ENCODE assay signal across 11 mouse cellular contexts in genomic region chr19:29045369-29045768, GRCm38 (mm10). TPM values are rescaled to one million over a fixed set of nuclear protein-coding genes. Genes with fewer than 3 reads are reported as not detected.
DNase-seq lines count a peak whose midpoint lies in the region; ATAC-seq lines count a peak whose summit lies in the region.
"Had no signal": no experiment of that assay in that cellular context is flagged by ENCODE, and none has a peak within 500 bp of the region (broad histone marks: within the 10 kb centered on the region; RNA-seq: fewer than 3 reads in every experiment).

No protein-coding gene starts in this region.

- ATAC-seq in kidney, embryonic 14.5 days (ENCODE audit: low FRiP score, low TSS enrichment): no peak
- no peak for ATAC-seq in kidney, embryonic 15.5 days (replicated peaks; ENCODE audit: low FRiP score)
- no peak for ATAC-seq in embryonic facial prominence, embryonic 15.5 days (ENCODE audit: insufficient number of reproducible peaks, low FRiP score, low TSS enrichment, low read depth)
- ATAC-seq in intestine, embryonic 15.5 days: no peak
- no peak for ATAC-seq in midbrain, embryonic 13.5 days

- H3K4me1 ChIP-seq in kidney, embryonic 14.5 days (ENCODE audit: control insufficient read depth, insufficient read depth, low read length): no peaks in the 10 kb centered on the region
- H3K4me1 ChIP-seq in kidney, embryonic 15.5 days: peaks cover 21% of the 10 kb centered on the region
- peaks cover 24% of the 10 kb centered on the region for H3K4me1 ChIP-seq in embryonic facial prominence, embryonic 15.5 days
- peaks cover 11% of the 10 kb centered on the region; the same call in 1 of the 2 replicates for H3K4me1 ChIP-seq in intestine, embryonic 15.5 days (replicated peaks)
- peaks cover 26% of the 10 kb centered on the region for H3K4me1 ChIP-seq in midbrain, embryonic 13.5 days (replicated peaks)

- H3K4me2 ChIP-seq in kidney, embryonic 14.5 days (replicated peaks; ENCODE audit: low read depth, low read length): peak overlapping the region; percentile 73; the same call in 1 of the 2 replicates
- no peak overlapping the region; the same call in 1 of the 2 replicates for H3K4me2 ChIP-seq in kidney, embryonic 15.5 days
- H3K4me2 ChIP-seq in embryonic facial prominence, embryonic 15.5 days (replicated peaks): peak overlapping the region; percentile 73
- H3K4me2 ChIP-seq in intestine, embryonic 15.5 days (replicated peaks): peak overlapping the region; percentile 82
- 0 out of 2 replicates have a peak overlapping the region, but pooled peaks have one; percentile 59 for H3K4me2 ChIP-seq in midbrain, embryonic 13.5 days (replicated peaks)

- H3K9me3 ChIP-seq in kidney, embryonic 14.5 days (ENCODE audit: control insufficient read depth, low read length): no peaks in the 10 kb centered on the region
- H3K9me3 ChIP-seq in kidney, embryonic 15.5 days (replicated peaks): no peaks in the 10 kb centered on the region
- no peaks in the 10 kb centered on the region for H3K9me3 ChIP-seq in embryonic facial prominence, embryonic 15.5 days (replicated peaks)
- H3K9me3 ChIP-seq in intestine, embryonic 15.5 days: no peaks in the 10 kb centered on the region
- no peaks in the 10 kb centered on the region for H3K9me3 ChIP-seq in midbrain, embryonic 13.5 days
- H3K9me3 ChIP-seq: heart, embryonic 10.5 days; lung, embryonic 15.5 days had no signal

- H3K4me3 ChIP-seq in kidney, embryonic 14.5 days (ENCODE audit: low read length): no peak overlapping the region
- H3K4me3 ChIP-seq in kidney, embryonic 15.5 days (replicated peaks): no peak overlapping the region
- H3K4me3 ChIP-seq in embryonic facial prominence, embryonic 15.5 days (replicated peaks): no peak overlapping the region; the same call in 1 of the 2 replicates
- no peak overlapping the region for H3K4me3 ChIP-seq in intestine, embryonic 15.5 days (replicated peaks)
- 0 out of 2 replicates have a peak overlapping the region, but pooled peaks have one; percentile 58 for H3K4me3 ChIP-seq in midbrain, embryonic 13.5 days (replicated peaks)

- DNase-seq in left cerebral cortex, postnatal 36 days (ENCODE audit: low spot score in 2 of 2): no peak
- no peak for DNase-seq in cerebellum, postnatal 36 days
- DNase-seq: cerebellum, adult 11 months; right cerebral cortex, adult 18-20 months had no signal

- no peaks in the 10 kb centered on the region for H3K36me3 ChIP-seq in kidney, embryonic 14.5 days (ENCODE audit: control insufficient read depth, insufficient read depth, low read length)
- H3K36me3 ChIP-seq in kidney, embryonic 15.5 days: 0 out of 2 replicates have a peak, but pooled peaks cover 3% of the 10 kb centered on the region
- H3K36me3 ChIP-seq in embryonic facial prominence, embryonic 15.5 days: no peaks in the 10 kb centered on the region
- H3K36me3 ChIP-seq in intestine, embryonic 15.5 days: no peaks in the 10 kb centered on the region
- no peaks in the 10 kb centered on the region for H3K36me3 ChIP-seq in midbrain, embryonic 13.5 days
- H3K36me3 ChIP-seq: heart, embryonic 10.5 days; lung, embryonic 15.5 days had no signal

- H3K9ac ChIP-seq in kidney, embryonic 14.5 days (ENCODE audit: low read depth, low read length): no peak overlapping the region
- no peak overlapping the region for H3K9ac ChIP-seq in kidney, embryonic 15.5 days
- H3K9ac ChIP-seq in embryonic facial prominence, embryonic 15.5 days: no peak overlapping the region
- H3K9ac ChIP-seq in intestine, embryonic 15.5 days: no peak overlapping the region
- H3K9ac ChIP-seq in midbrain, embryonic 13.5 days (replicated peaks): no peak overlapping the region
- H3K9ac ChIP-seq: lung, embryonic 15.5 days had no signal

- intact Hi-C loops in left cerebral cortex, postnatal 36 days (cut with DNase I): no loop called here

- 37% methylated on average over 4 of the region's 4 CpGs for WGBS in kidney, embryonic 14.5 days
- 41% methylated on average over 4 of the region's 4 CpGs for WGBS in kidney, embryonic 15.5 days
- 51% methylated on average over 4 of the region's 4 CpGs for WGBS in embryonic facial prominence, embryonic 15.5 days
- WGBS in intestine, embryonic 15.5 days: 46% methylated on average over 4 of the region's 4 CpGs
- 29% methylated on average over 4 of the region's 4 CpGs for WGBS in midbrain, embryonic 13.5 days

- no peaks in the 10 kb centered on the region for H3K27me3 ChIP-seq in kidney, embryonic 14.5 days (ENCODE audit: control insufficient read depth, insufficient read depth, low read length)
- H3K27me3 ChIP-seq in kidney, embryonic 15.5 days: no peaks in the 10 kb centered on the region
- H3K27me3 ChIP-seq in embryonic facial prominence, embryonic 15.5 days: no peaks in the 10 kb centered on the region
- no peaks in the 10 kb centered on the region for H3K27me3 ChIP-seq in intestine, embryonic 15.5 days (replicated peaks)
- H3K27me3 ChIP-seq in midbrain, embryonic 13.5 days: peaks cover 7% of the 10 kb centered on the region; the same call in 1 of the 2 replicates
- H3K27me3 ChIP-seq: lung, embryonic 15.5 days had no signal

- no peak overlapping the region for H3K27ac ChIP-seq in kidney, embryonic 14.5 days (ENCODE audit: low read depth, low read length)
- no peak overlapping the region for H3K27ac ChIP-seq in kidney, embryonic 15.5 days
- no peak overlapping the region for H3K27ac ChIP-seq in embryonic facial prominence, embryonic 15.5 days (replicated peaks)
- H3K27ac ChIP-seq in intestine, embryonic 15.5 days: no peak overlapping the region
- no peak overlapping the region for H3K27ac ChIP-seq in midbrain, embryonic 13.5 days
- H3K27ac ChIP-seq: heart, embryonic 10.5 days; lung, embryonic 15.5 days had no signal

RNA-seq across cellular contexts. Expression of gene Ak3, which starts 2.4 kb away (rescaled TPM):
- 51.1 and 97.7 TPM in 2 replicates for polyA plus RNA-seq in kidney, embryonic 14.5 days (2014; fragmentation: Nextera tagmentation; extraction: Ambion mirVana)
- 89.0 and 89.6 TPM in 2 replicates for polyA plus RNA-seq in kidney, embryonic 15.5 days (2015; fragmentation: Nextera tagmentation; extraction: Ambion mirVana)
- polyA plus RNA-seq in embryonic facial prominence, embryonic 15.5 days (2015; fragmentation: Nextera tagmentation; extraction: Ambion mirVana): 85.3 and 88.0 TPM in 2 replicates
- polyA plus RNA-seq in intestine, embryonic 15.5 days (2015; fragmentation: Nextera tagmentation; extraction: Ambion mirVana): 98.6 and 101 TPM in 2 replicates
- polyA plus RNA-seq in midbrain, embryonic 13.5 days (2015; fragmentation: Nextera tagmentation; extraction: Ambion mirVana): 53.1 and 58.0 TPM in 2 replicates
- total RNA-seq in left cerebral cortex, postnatal 36 days (2021): 10 to 100 TPM; 56.1 to 59.5 TPM

RNA-seq across cellular contexts. Expression of gene Cdc37l1, which starts 55.2 kb away (rescaled TPM):
- polyA plus RNA-seq in kidney, embryonic 14.5 days (2014; fragmentation: Nextera tagmentation; extraction: Ambion mirVana): 30.0 and 47.2 TPM in 2 replicates
- polyA plus RNA-seq in kidney, embryonic 15.5 days (2015; fragmentation: Nextera tagmentation; extraction: Ambion mirVana): 35.0 and 36.5 TPM in 2 replicates
- 37.1 and 38.6 TPM in 2 replicates for polyA plus RNA-seq in embryonic facial prominence, embryonic 15.5 days (2015; fragmentation: Nextera tagmentation; extraction: Ambion mirVana)
- 29.7 and 29.9 TPM in 2 replicates for polyA plus RNA-seq in intestine, embryonic 15.5 days (2015; fragmentation: Nextera tagmentation; extraction: Ambion mirVana)
- 51.6 and 51.9 TPM in 2 replicates for polyA plus RNA-seq in midbrain, embryonic 13.5 days (2015; fragmentation: Nextera tagmentation; extraction: Ambion mirVana)
- total RNA-seq in left cerebral cortex, postnatal 36 days (2021): 100 to 1,000 TPM in 1 of 2 experiments, 10 to 100 TPM in 1; 88.0 to 112 TPM

RNA-seq across cellular contexts. Expression of gene Rcl1, which starts 55.8 kb away (rescaled TPM):
- polyA plus RNA-seq in kidney, embryonic 14.5 days (2014; fragmentation: Nextera tagmentation; extraction: Ambion mirVana): 52.3 and 66.0 TPM in 2 replicates
- 63.1 and 63.8 TPM in 2 replicates for polyA plus RNA-seq in kidney, embryonic 15.5 days (2015; fragmentation: Nextera tagmentation; extraction: Ambion mirVana)
- 47.1 and 48.3 TPM in 2 replicates for polyA plus RNA-seq in embryonic facial prominence, embryonic 15.5 days (2015; fragmentation: Nextera tagmentation; extraction: Ambion mirVana)
- 63.0 and 67.1 TPM in 2 replicates for polyA plus RNA-seq in intestine, embryonic 15.5 days (2015; fragmentation: Nextera tagmentation; extraction: Ambion mirVana)
- polyA plus RNA-seq in midbrain, embryonic 13.5 days (2015; fragmentation: Nextera tagmentation; extraction: Ambion mirVana): 29.2 and 29.7 TPM in 2 replicates
- 10 to 100 TPM; 14.2 to 16.8 TPM for total RNA-seq in left cerebral cortex, postnatal 36 days (2021)
